Mouse (Mus musculus) liver, embryonic 14.5 days (tissue): ENCODE data around the gene Krt78.

Experiments used
- CTCF ChIP-seq: IDR thresholded peaks from 2 replicates; pipeline ENCODE4 v1.5.1; 2016; ENCODE audit warnings: antibody characterized with exemption, low read depth, control low read depth
- EP300 ChIP-seq: IDR thresholded peaks from 2 replicates; pipeline ENCODE4 v1.6.1; 2016; ENCODE audit warnings: antibody characterized with exemption, low read depth

DNA sequence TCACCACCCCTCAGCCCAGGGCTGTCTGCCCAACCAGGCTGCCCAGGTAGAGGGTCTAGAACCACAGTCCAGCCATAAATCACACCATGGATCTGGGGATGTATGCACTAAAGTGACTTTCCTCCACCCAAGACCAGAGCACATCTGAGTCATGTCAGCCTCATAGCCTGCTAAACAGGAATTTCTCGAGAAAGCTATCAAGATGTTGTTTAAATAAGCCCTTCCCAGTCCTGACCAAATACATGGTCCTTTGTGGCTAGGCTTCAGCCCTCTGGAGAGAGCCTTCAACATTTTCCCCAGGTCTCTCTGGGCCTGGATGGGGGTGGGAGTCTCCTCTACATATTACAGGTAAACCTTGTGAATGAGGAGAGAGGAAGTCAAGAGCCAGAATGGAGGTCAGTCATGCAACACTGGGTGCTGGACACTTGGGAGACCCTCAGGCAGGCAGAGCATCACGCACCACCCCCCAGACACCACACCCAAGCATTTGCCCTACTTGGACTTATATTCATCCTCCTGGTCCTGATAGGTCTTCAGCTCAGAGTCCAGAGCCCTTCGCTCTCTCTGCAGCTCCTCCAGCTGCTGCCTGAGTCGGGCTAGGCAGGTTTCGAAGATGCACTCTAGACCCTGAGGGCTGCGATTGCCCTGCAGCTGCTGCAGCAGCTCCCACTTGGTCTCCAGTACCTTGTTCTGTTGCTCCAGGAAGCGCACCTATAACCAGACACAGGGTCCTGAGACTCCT is 1.2 kb downstream of the Krt78 start:
- TF ChIP-seq CTCF (no peak), EP300 (no peak)
